Mouse (Mus musculus) C2C12 (cell line): ENCODE measurements around the gene Rpl35a.

Source experiments
- CTCF ChIP-seq: IDR thresholded peaks from one replicate; pipeline ENCODE4 v1.5.1; 2011; ENCODE audit not compliant: control insufficient read depth, insufficient read depth, insufficient read length
- MAX ChIP-seq: IDR thresholded peaks from one replicate; pipeline ENCODE4 v1.6.1; 2011; ENCODE audit warnings: mild to moderate bottlenecking, control low read depth

DNA sequence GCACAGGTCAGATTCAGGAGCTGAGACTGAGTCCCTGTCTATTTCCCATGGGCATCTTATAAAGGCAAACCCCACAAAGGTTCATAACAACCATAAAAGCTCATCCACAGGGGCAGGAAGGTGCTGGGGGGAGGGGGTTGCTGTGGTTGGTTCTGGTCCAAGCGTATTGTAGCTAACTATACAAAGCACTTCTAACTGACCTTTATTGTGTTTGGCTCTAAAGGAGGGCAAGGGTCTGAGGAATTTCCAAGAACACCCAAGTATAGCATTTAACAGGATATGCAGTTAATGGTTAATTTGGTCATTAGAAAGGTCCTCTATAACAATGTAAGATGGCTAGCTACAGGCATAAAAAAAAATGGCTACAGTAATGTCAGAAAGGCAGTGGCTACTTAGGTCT, 13.6 kb upstream of the Rpl35a start:
- TF ChIP-seq MAX (no peak), CTCF (no peak)
